Mouse (Mus musculus): Measurements from ENCODE around the gene Hnrnpk.

- TF ChIP-seq CTCF (IDR thresholded peaks at IDR 0.05; ENCODE audit: low read depth) (no peak), EP300 (IDR thresholded peaks at IDR 0.05; ENCODE audit: low read depth) (no peak)
Measured at GRCm38 (mm10) chr13:58415374-58415773, 12.2 kb upstream of the Hnrnpk start.

Data from heart, postnatal 0 days (tissue).